Mouse (Mus musculus) forebrain, embryonic 11.5 days (tissue): ENCODE measurements around the gene Ifitm6. TPM values are rescaled to one million over a fixed set of nuclear protein-coding genes. Genes with fewer than 3 reads are reported as not detected.

Source experiments
- polyA plus RNA-seq: library from polyadenylated mRNA; unstranded; fragments of >200 nt; fragmentation: Nextera tagmentation; extraction: Ambion mirVana; gene quantifications from 2 replicates; pipeline ENCODE4 v1.2.1, GENCODE M21; 2014

Ifitm6 gene
- polyA plus RNA-seq, 1 experiment from 2014 or later = not detected

Other genes starting within 250 kb of the Ifitm6 start
- gene Syce1, start 230.1 kb downstream of the Ifitm6 start, polyA plus RNA-seq = not detected in 2 replicates
- 4.6 and 5.2 TPM in 2 replicates for gene Zfp941, start 195.7 kb downstream of the Ifitm6 start, polyA plus RNA-seq
- gene Urah, start 182.9 kb downstream of the Ifitm6 start, polyA plus RNA-seq = 0.48 TPM in 1 of 2 replicates, not detected in the other
- not detected in 2 replicates for gene Scgb1c1, start 172.4 kb downstream of the Ifitm6 start, polyA plus RNA-seq
- not detected in 2 replicates for gene Odf3, start 170.1 kb downstream of the Ifitm6 start, polyA plus RNA-seq
- not detected in 2 replicates for gene Gm45785, start 161.6 kb downstream of the Ifitm6 start, polyA plus RNA-seq
- gene Ric8a, start 161.0 kb downstream of the Ifitm6 start, polyA plus RNA-seq = 57.2 and 63.0 TPM in 2 replicates
- gene Bet1l, start 160.3 kb downstream of the Ifitm6 start, polyA plus RNA-seq = 27.2 and 29.1 TPM in 2 replicates
- gene Psmd13, start 136.0 kb downstream of the Ifitm6 start, polyA plus RNA-seq = 242 and 244 TPM in 2 replicates
- gene Sirt3, start 135.6 kb downstream of the Ifitm6 start, polyA plus RNA-seq = 24.3 and 25.2 TPM in 2 replicates
- not detected in 2 replicates for gene Cox8b, start 117.5 kb downstream of the Ifitm6 start, polyA plus RNA-seq
- gene Nlrp6, start 97.0 kb downstream of the Ifitm6 start, polyA plus RNA-seq = 0.11 and 0.37 TPM in 2 replicates
- gene Pgghg, start 76.5 kb downstream of the Ifitm6 start, polyA plus RNA-seq = 15.8 and 16.1 TPM in 2 replicates
- 0.49 TPM in 1 of 2 replicates, not detected in the other for gene Ifitm5, start 67.6 kb downstream of the Ifitm6 start, polyA plus RNA-seq
- not detected in 2 replicates for gene Gm45717, start 62.0 kb downstream of the Ifitm6 start, polyA plus RNA-seq
- 225 and 231 TPM in 2 replicates for gene Ifitm2, start 61.9 kb downstream of the Ifitm6 start, polyA plus RNA-seq
- 5.6 and 8.1 TPM in 2 replicates for gene Ifitm1, start 50.7 kb downstream of the Ifitm6 start, polyA plus RNA-seq
- 9.4 and 9.7 TPM in 2 replicates for gene Ifitm3, start 7.2 kb downstream of the Ifitm6 start, polyA plus RNA-seq
- not detected in 2 replicates for gene Gm17387, start 11.2 kb upstream of the Ifitm6 start, polyA plus RNA-seq
- gene B4galnt4, start 43.2 kb upstream of the Ifitm6 start, polyA plus RNA-seq = 22.3 and 23.5 TPM in 2 replicates
- 1.1 and 1.9 TPM in 2 replicates for gene Pkp3, start 60.3 kb upstream of the Ifitm6 start, polyA plus RNA-seq
- 1.2 and 1.8 TPM in 2 replicates for gene Sigirr, start 82.6 kb upstream of the Ifitm6 start, polyA plus RNA-seq
- gene Ano9, start 99.9 kb upstream of the Ifitm6 start, polyA plus RNA-seq = 0.21 and 0.39 TPM in 2 replicates
- 70.9 and 75.3 TPM in 2 replicates for gene Ptdss2, start 104.5 kb upstream of the Ifitm6 start, polyA plus RNA-seq
- 56.7 and 65.2 TPM in 2 replicates for gene Rnh1, start 154.9 kb upstream of the Ifitm6 start, polyA plus RNA-seq
- 87.5 and 116 TPM in 2 replicates for gene Hras, start 176.1 kb upstream of the Ifitm6 start, polyA plus RNA-seq
- gene Lrrc56, start 176.2 kb upstream of the Ifitm6 start, polyA plus RNA-seq = 14.0 and 16.1 TPM in 2 replicates
- gene Lmntd2, start 196.2 kb upstream of the Ifitm6 start, polyA plus RNA-seq = 3.3 TPM in 2 replicates
- gene Rassf7, start 197.9 kb upstream of the Ifitm6 start, polyA plus RNA-seq = 47.4 and 49.3 TPM in 2 replicates
- 99.6 and 102 TPM in 2 replicates for gene Phrf1, start 210.9 kb upstream of the Ifitm6 start, polyA plus RNA-seq
- gene Irf7, start 248.6 kb upstream of the Ifitm6 start, polyA plus RNA-seq = 0.57 and 1.2 TPM in 2 replicates